Mouse (Mus musculus) forebrain, postnatal 0 days (tissue): ENCODE measurements at regions not wholly inside any gene's neighbourhood (a gene's known extent, or its start where the extent isn't known, plus 50 kb on each side); places are given as distances from the start of the nearest gene placed in this dataset.

Source experiments
- ATAC-seq: fragments of 200-750 bp; cut with Nextera tagmentation; 2 replicates; pipeline ENCODE4 v1.8.0; 2017; ENCODE audit warnings: mild to moderate bottlenecking, moderate library complexity
- DNase-seq: peaks from one replicate; pipeline ENCODE4 v3.0.0-alpha.2; 2015
- H3K27ac ChIP-seq: fragments of 300-500 bp; sonication (generic); 2 replicates; pipeline ENCODE4 v1.5.1; 2014; ENCODE audit warnings: low read depth, mild to moderate bottlenecking, antibody characterized with exemption, low read length, moderate library complexity, mixed read lengths
- H3K27me3 ChIP-seq: fragments of 300-500 bp; sonication (generic); 2 replicates; pipeline ENCODE4 v1.6.1; 2014; ENCODE audit warnings: mild to moderate bottlenecking, low read length, mixed read lengths; ENCODE audit not compliant: insufficient read depth
- H3K36me3 ChIP-seq: fragments of 300-500 bp; sonication (generic); 2 replicates; pipeline ENCODE4 v1.6.1; 2014; ENCODE audit warnings: mild to moderate bottlenecking, moderate library complexity; ENCODE audit not compliant: insufficient read depth
- H3K4me1 ChIP-seq: fragments of 300-500 bp; sonication (generic); 2 replicates; pipeline ENCODE4 v1.6.1; 2014; ENCODE audit warnings: antibody characterized with exemption; ENCODE audit not compliant: insufficient read depth
- H3K4me2 ChIP-seq: fragments of 300-500 bp; sonication (generic); 2 replicates; pipeline ENCODE4 v1.6.1; 2014; ENCODE audit warnings: low read depth, mild to moderate bottlenecking, moderate library complexity
- H3K4me3 ChIP-seq: fragments of 300-500 bp; sonication (generic); 2 replicates; pipeline ENCODE4 v1.5.1; 2014; ENCODE audit warnings: low read depth, low read length, mixed read lengths
- H3K9ac ChIP-seq: fragments of 300-500 bp; sonication (generic); 2 replicates; pipeline ENCODE4 v1.6.1; 2014; ENCODE audit warnings: mild to moderate bottlenecking
- H3K9me3 ChIP-seq: fragments of 300-500 bp; sonication (generic); 2 replicates; pipeline ENCODE4 v1.6.1; 2016; ENCODE audit warnings: low read length
- CTCF ChIP-seq: sonication (generic); IDR thresholded peaks from 2 replicates; pipeline ENCODE4 v1.5.1; 2016; ENCODE audit warnings: antibody characterized with exemption, control low read depth, low read depth
- WGBS: fragments of 180-500 bp; shearing (Covaris S2); extraction: QIAGEN DNeasy Blood & Tissue Kit; methylation state at CpG from one replicate; pipeline ENCODE4 v1.1.7; 2014; 5-methylcytosine and 5-hydroxymethylcytosine counted together

DNA sequence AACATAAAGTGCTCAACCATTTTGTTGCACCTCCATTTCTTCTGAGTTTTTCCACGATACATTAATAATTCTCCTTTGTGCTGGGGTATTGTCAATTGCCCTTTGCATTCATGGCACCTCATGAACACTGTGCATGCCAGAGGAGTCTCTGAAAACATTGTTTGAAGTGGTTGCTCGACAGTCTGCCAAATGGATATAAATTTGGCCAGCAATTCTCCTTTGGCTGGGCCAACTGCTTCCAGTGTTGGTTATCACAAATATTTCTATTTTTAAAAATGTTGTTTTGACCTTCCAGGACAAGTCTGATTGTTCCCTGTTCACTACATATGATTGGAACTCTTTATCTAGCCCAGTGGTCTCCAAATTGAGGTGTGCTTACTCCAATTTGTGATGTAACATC is 184.1 kb upstream of the 9630041A04Rik start:
- H3K9me3 ChIP-seq = no peaks in the 10 kb centered on the region
- ATAC-seq (no peak), DNase-seq (no peak)
- no peak overlapping the region for H3K4me3 ChIP-seq
- no peaks in the 10 kb centered on the region for H3K4me1 ChIP-seq
- 71% methylated on average over 2 of the region's 2 CpGs for WGBS
- no peak overlapping the region for H3K4me2 ChIP-seq
- no peak overlapping the region for H3K27ac ChIP-seq
- no peak overlapping the region for H3K9ac ChIP-seq
- no peaks in the 10 kb centered on the region for H3K36me3 ChIP-seq
- TF ChIP-seq CTCF = no peak
- no peaks in the 10 kb centered on the region for H3K27me3 ChIP-seq

DNA sequence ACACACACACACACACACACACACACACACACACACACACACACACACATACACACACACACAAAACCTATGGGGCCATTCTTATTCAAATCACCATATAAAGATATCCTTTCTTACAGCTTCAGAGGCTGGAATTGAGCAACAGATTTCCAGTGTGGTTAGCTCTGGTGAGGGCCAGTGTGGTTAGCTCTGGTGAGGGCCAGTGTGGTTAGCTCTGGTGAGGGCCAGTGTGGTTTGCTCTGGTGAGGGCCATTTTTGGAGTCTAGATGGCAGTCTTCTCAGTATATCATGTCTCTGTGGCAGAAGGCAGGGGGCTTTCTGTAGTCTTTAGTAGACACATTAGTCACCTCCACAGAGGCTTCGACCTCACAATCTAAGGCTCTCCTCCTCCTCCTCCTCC is 191.5 kb upstream of the 9630041A04Rik start:
- 100% methylated on average over 1 of the region's 1 CpGs for WGBS
- no peak for TF ChIP-seq CTCF
- no peak overlapping the region for H3K4me3 ChIP-seq

DNA sequence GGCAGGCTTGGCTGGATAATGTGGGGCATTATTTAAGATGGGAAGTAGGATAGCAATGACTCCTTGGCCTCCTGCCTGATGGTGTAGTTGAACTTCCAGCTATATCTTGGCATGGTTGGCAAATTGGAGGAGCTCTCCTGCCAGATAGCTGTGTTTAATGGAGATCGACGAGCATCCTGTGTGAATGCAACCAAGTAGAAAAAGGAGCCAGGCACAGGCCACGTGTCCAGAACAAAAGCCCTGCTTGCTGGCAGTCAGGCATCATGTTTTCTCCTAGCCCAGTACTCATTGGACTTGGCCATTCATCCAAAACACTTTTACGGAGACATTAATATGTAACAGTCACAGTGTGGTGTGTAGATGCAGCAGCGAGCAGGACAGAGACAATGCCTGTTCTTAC is 211.8 kb upstream of the 9630041A04Rik start:
- Histone ChIP-seq H3K9me3 (no peaks in the 10 kb centered on the region), H3K4me3 (no peak overlapping the region), H3K27me3 (no peaks in the 10 kb centered on the region), H3K9ac (no peak overlapping the region), H3K4me1 (no peaks in the 10 kb centered on the region), H3K4me2 (no peak overlapping the region), H3K27ac (no peak overlapping the region), H3K36me3 (no peaks in the 10 kb centered on the region)
- TF ChIP-seq CTCF = no peak
- WGBS = 21% methylated on average over 5 of the region's 5 CpGs
- DNase-seq (peak; percentile 53), ATAC-seq (peak; percentile 54; the same call in 1 of the 2 replicates)

More for the DNA sequence above, 191.5 kb upstream of the 9630041A04Rik start:
- H3K4me2 ChIP-seq = no peak overlapping the region
- no peak overlapping the region for H3K27ac ChIP-seq
- H3K9me3 ChIP-seq = no peaks in the 10 kb centered on the region
- H3K27me3 ChIP-seq = no peaks in the 10 kb centered on the region
- H3K9ac ChIP-seq = no peak overlapping the region
- H3K4me1 ChIP-seq = no peaks in the 10 kb centered on the region
- no peaks in the 10 kb centered on the region for H3K36me3 ChIP-seq
- no peak for ATAC-seq
- no peak for DNase-seq

DNA sequence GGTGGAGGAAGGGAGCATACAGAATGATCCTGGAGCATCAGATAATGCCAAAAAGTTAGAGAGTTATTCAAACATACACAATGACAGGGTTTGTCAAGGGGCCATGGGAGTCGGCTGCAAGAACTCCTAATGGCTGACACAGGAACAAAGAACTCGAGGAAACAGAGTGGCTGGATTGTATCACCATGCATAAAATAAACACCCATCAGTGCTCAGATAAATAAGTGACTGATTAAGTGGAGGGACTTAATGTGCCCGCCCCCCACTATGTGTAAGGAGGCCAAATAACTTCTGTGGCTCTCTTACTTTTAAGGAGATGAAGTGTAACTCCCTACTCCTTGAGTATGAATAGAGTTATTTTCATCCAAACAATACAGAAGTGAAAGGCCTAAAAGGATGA is 220.1 kb upstream of the 9630041A04Rik start:
- ATAC-seq = no peak
- no peak for DNase-seq
- Histone ChIP-seq H3K9me3 (no peaks in the 10 kb centered on the region), H3K4me2 (no peak overlapping the region), H3K4me3 (no peak overlapping the region), H3K27me3 (no peaks in the 10 kb centered on the region), H3K27ac (no peak overlapping the region), H3K9ac (no peak overlapping the region), H3K4me1 (no peaks in the 10 kb centered on the region), H3K36me3 (no peaks in the 10 kb centered on the region)
- WGBS = 37% methylated on average over 3 of the region's 3 CpGs
- TF ChIP-seq CTCF = no peak

- no peaks in the 10 kb centered on the region for H3K9me3 ChIP-seq
- ATAC-seq = no peak
- TF ChIP-seq CTCF = no peak
- no peak overlapping the region for H3K27ac ChIP-seq
- H3K4me2 ChIP-seq = no peak overlapping the region
- no peak for DNase-seq
- no peak overlapping the region for H3K4me3 ChIP-seq
- no peaks in the 10 kb centered on the region for H3K4me1 ChIP-seq
- no peak overlapping the region for H3K9ac ChIP-seq
- no peaks in the 10 kb centered on the region for H3K27me3 ChIP-seq
- H3K36me3 ChIP-seq = no peaks in the 10 kb centered on the region
These were observed 221.0 kb upstream of the 9630041A04Rik start for GRCm38 (mm10) chr9:101640598-101640997.

GRCm38 (mm10) chr9:101616261-101616660 is 245.4 kb upstream of the 9630041A04Rik start:
- TF ChIP-seq CTCF = no peak
- Histone ChIP-seq H3K27me3 (no peaks in the 10 kb centered on the region), H3K4me3 (no peak overlapping the region), H3K9me3 (no peaks in the 10 kb centered on the region), H3K36me3 (no peaks in the 10 kb centered on the region), H3K4me1 (no peaks in the 10 kb centered on the region), H3K9ac (no peak overlapping the region), H3K4me2 (no peak overlapping the region), H3K27ac (no peak overlapping the region)
- ATAC-seq = no peak
- 76% methylated on average over 2 of the region's 2 CpGs for WGBS
- no peak for DNase-seq

- WGBS = 87% methylated on average over 3 of the region's 3 CpGs
- DNase-seq (no peak), ATAC-seq (no peak)
- H3K27ac ChIP-seq = no peak overlapping the region
- no peaks in the 10 kb centered on the region for H3K36me3 ChIP-seq
- H3K4me2 ChIP-seq = no peak overlapping the region
- no peaks in the 10 kb centered on the region for H3K27me3 ChIP-seq
- H3K9ac ChIP-seq = no peak overlapping the region
- no peak for TF ChIP-seq CTCF
- H3K4me3 ChIP-seq = no peak overlapping the region
- H3K4me1 ChIP-seq = no peaks in the 10 kb centered on the region
- H3K9me3 ChIP-seq = no peaks in the 10 kb centered on the region
These were observed 246.5 kb upstream of the 9630041A04Rik start for GRCm38 (mm10) chr9:101615176-101615575.

- ATAC-seq (no peak; the same call in 1 of the 2 replicates), DNase-seq (no peak)
- no peaks in the 10 kb centered on the region for H3K9me3 ChIP-seq
- no peaks in the 10 kb centered on the region for H3K36me3 ChIP-seq
- no peak for TF ChIP-seq CTCF
- no peak overlapping the region for H3K27ac ChIP-seq
- 50% methylated on average over 3 of the region's 3 CpGs for WGBS
- no peaks in the 10 kb centered on the region for H3K27me3 ChIP-seq
- H3K4me3 ChIP-seq = no peak overlapping the region
- no peak overlapping the region for H3K9ac ChIP-seq
- H3K4me1 ChIP-seq = no peaks in the 10 kb centered on the region
- H3K4me2 ChIP-seq = no peak overlapping the region
These were observed 247.7 kb upstream of the 9630041A04Rik start for GRCm38 (mm10) chr9:101613933-101614332.
